Mouse (Mus musculus) bone marrow, adult 2 months (tissue): ENCODE data around the gene Ppp2r2d.

Experiments used
- CTCF ChIP-seq: fragments of 200-500 bp; IDR thresholded peaks from 2 replicates; pipeline ENCODE4 v1.5.1; 2011; ENCODE audit warnings: low read length, control low read depth; ENCODE audit not compliant: control insufficient read depth, insufficient read depth
- POLR2A ChIP-seq: fragments of 200-500 bp; IDR thresholded peaks from 2 replicates; pipeline ENCODE4 v1.6.1; 2011; ENCODE audit warnings: low read depth, mild to moderate bottlenecking, control low read depth, low read length, borderline replicate concordance; ENCODE audit not compliant: control insufficient read depth

DNA sequence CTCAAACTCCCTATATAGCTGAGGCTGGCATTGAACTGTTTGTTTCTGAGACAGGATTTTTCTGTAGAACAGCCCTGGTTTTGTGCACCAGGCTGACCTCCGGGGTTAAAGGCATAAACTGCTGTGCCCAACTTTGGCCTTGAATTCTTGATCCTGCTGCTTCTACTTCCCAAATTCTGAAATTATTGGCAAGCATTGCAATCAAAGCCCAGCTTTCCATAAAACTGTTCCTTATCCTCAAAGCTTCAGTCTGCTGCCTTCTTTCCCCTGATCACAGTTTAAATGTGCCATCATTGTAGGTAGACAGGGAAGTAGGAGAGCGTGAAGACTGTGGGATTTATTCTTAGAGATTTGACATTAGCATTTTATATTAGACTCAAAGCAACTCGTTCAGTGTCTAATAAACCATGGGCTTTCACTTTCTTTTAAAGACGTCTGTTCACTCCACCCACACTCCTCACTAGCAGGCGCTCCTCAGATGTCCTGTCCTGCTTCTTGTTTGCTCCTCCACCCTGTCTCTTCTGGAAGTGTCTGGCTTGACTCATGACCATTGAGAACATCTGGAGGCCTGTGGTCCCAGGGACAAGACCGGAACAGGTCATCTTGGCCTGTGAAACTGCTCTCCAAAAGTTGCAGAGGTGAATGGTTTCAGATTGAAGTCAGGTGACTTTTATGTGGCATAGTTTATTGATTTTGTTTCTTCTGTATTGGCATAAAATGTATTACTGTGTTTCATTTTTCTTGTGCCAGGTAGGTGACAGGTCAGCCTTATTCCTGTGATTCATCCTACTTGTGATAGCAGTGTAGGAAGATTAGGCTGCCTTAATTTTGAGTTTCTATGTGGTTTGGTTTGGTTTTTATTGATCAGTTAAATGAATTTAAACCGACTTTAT, 2.4 kb downstream of the Ppp2r2d start:
- TF ChIP-seq CTCF (no peak), POLR2A (no peak)
